Mouse (Mus musculus) heart, embryonic 13.5 days (tissue): Measurements from ENCODE around the gene Gm20767. TPM values are rescaled to one million over a fixed set of nuclear protein-coding genes. Genes with fewer than 3 reads are reported as not detected.
"Not testable (repeated sequence)": the region's sequence is repeated elsewhere in the genome, so short reads cannot be mapped to it uniquely, and the experiment has no call there.

Experiments
- ATAC-seq: fragments of 200-750 bp; cut with Nextera tagmentation; 2 replicates; pipeline ENCODE4 v1.8.0; 2017; ENCODE audit warnings: moderate TSS enrichment; ENCODE audit not compliant: insufficient number of reproducible peaks, low FRiP score, low TSS enrichment; ENCODE audit errors: extremely low read depth
- H3K27ac ChIP-seq: fragments of 300-500 bp; sonication (generic); replicated peaks from 2 replicates; pipeline ENCODE4 v1.5.1; 2015; ENCODE audit warnings: moderate library complexity, mild to moderate bottlenecking, inconsistent platforms
- H3K27me3 ChIP-seq: fragments of 300-500 bp; sonication (generic); replicated peaks from 2 replicates; pipeline ENCODE4 v1.6.1; 2015; ENCODE audit warnings: mild to moderate bottlenecking, inconsistent platforms
- H3K36me3 ChIP-seq: fragments of 300-500 bp; sonication (generic); 2 replicates; pipeline ENCODE4 v1.6.1; 2015; ENCODE audit warnings: mild to moderate bottlenecking, inconsistent platforms
- H3K4me1 ChIP-seq: fragments of 300-500 bp; sonication (generic); 2 replicates; pipeline ENCODE4 v1.6.1; 2015; ENCODE audit warnings: inconsistent platforms
- H3K4me2 ChIP-seq: fragments of 300-500 bp; sonication (generic); 2 replicates; pipeline ENCODE4 v1.6.1; 2015; ENCODE audit warnings: inconsistent platforms, mild to moderate bottlenecking, moderate library complexity
- H3K4me3 ChIP-seq: fragments of 300-500 bp; sonication (generic); 2 replicates; pipeline ENCODE4 v1.5.1; 2015; ENCODE audit warnings: moderate library complexity, mild to moderate bottlenecking, inconsistent platforms
- H3K9ac ChIP-seq: fragments of 300-500 bp; sonication (generic); 2 replicates; pipeline ENCODE4 v1.6.1; 2015; ENCODE audit warnings: inconsistent platforms, mild to moderate bottlenecking, moderate library complexity
- H3K9me3 ChIP-seq: fragments of 300-500 bp; sonication (generic); 2 replicates; pipeline ENCODE4 v1.6.1; 2016; ENCODE audit warnings: inconsistent platforms
- WGBS: fragments of 180-500 bp; shearing (Covaris S2); methylation state at CpG from one replicate; pipeline ENCODE4 v1.1.7; 2015; ENCODE audit warnings: mixed read lengths; 5-methylcytosine and 5-hydroxymethylcytosine counted together
- polyA plus RNA-seq: library from polyadenylated mRNA; unstranded; fragments of >200 nt; fragmentation: Nextera tagmentation; extraction: Ambion mirVana; gene quantifications from 2 replicates; pipeline ENCODE4 v1.2.1, GENCODE M21; 2015

Gene Gm20767
- not detected in 2 replicates for polyA plus RNA-seq

- WGBS, result 60% methylated on average over 1 of the region's 5 CpGs
- H3K36me3 ChIP-seq, H3K4me1 ChIP-seq, H3K9ac ChIP-seq, H3K4me2 ChIP-seq, ATAC-seq, H3K4me3 ChIP-seq, H3K9me3 ChIP-seq, H3K27ac ChIP-seq, H3K27me3 ChIP-seq: not testable (repeated sequence)
These were observed at the start of gene Gm20767 for GRCm38 (mm10) chr13:120139946-120140345. Gene Gm20767, plus strand, starts transcription at chr13:120140246.

GRCm38 (mm10) chr13:120092950-120093349 lies 47.1 kb upstream of the Gm20767 start:
- H3K4me1 ChIP-seq, H3K9ac ChIP-seq, H3K4me3 ChIP-seq, H3K36me3 ChIP-seq, H3K27me3 ChIP-seq, H3K9me3 ChIP-seq, ATAC-seq, H3K27ac ChIP-seq, H3K4me2 ChIP-seq: not testable (repeated sequence)
- WGBS, result no CpG with 5 or more reads among the region's 13 CpGs

- H3K9me3 ChIP-seq, ATAC-seq, H3K9ac ChIP-seq, H3K27me3 ChIP-seq, H3K27ac ChIP-seq, H3K4me1 ChIP-seq, H3K36me3 ChIP-seq: not testable (repeated sequence)
- Histone ChIP-seq H3K4me2 (peak overlapping the region; percentile 62), H3K4me3 (peak overlapping the region; percentile 45)
- under 1% methylated on average over 26 of the region's 38 CpGs for WGBS
These were observed 43.7 kb upstream of the Gm20767 start for GRCm38 (mm10) chr13:120096241-120096937.

GRCm38 (mm10) chr13:120096938-120097256 lies 43.1 kb upstream of the Gm20767 start:
- H3K4me3 ChIP-seq, result peak overlapping the region; percentile 31
- not testable (repeated sequence) for H3K27me3 ChIP-seq, H3K36me3 ChIP-seq, H3K9me3 ChIP-seq, H3K4me1 ChIP-seq, ATAC-seq, H3K27ac ChIP-seq, H3K9ac ChIP-seq
- H3K4me2 ChIP-seq, result peak overlapping the region; percentile 54
- 1% methylated on average over 8 of the region's 13 CpGs for WGBS

GRCm38 (mm10) chr13:120099327-120099726 lies 40.7 kb upstream of the Gm20767 start:
- not testable (repeated sequence) for H3K4me3 ChIP-seq, H3K9ac ChIP-seq, H3K9me3 ChIP-seq, H3K36me3 ChIP-seq, H3K27ac ChIP-seq, ATAC-seq, H3K4me1 ChIP-seq, H3K4me2 ChIP-seq, H3K27me3 ChIP-seq
- no CpG with 5 or more reads among the region's 5 CpGs for WGBS

- H3K9me3 ChIP-seq, H3K4me2 ChIP-seq, H3K27ac ChIP-seq, H3K4me3 ChIP-seq, H3K9ac ChIP-seq, H3K4me1 ChIP-seq, H3K27me3 ChIP-seq, H3K36me3 ChIP-seq, ATAC-seq: not testable (repeated sequence)
- no CpG with 5 or more reads among the region's 5 CpGs for WGBS
These were observed 33.5 kb upstream of the Gm20767 start for GRCm38 (mm10) chr13:120106504-120106903.

- H3K27ac ChIP-seq, H3K9me3 ChIP-seq, H3K36me3 ChIP-seq, H3K27me3 ChIP-seq, H3K4me1 ChIP-seq, H3K9ac ChIP-seq, ATAC-seq, H3K4me3 ChIP-seq, H3K4me2 ChIP-seq: not testable (repeated sequence)
- 65% methylated on average over 2 of the region's 2 CpGs for WGBS
These were observed 33.0 kb upstream of the Gm20767 start for GRCm38 (mm10) chr13:120107000-120107399.

- H3K36me3 ChIP-seq, H3K27ac ChIP-seq: not testable (repeated sequence)
- WGBS, result 65% methylated on average over 2 of the region's 3 CpGs
These were observed 2.3 kb downstream of the Gm20767 start for GRCm38 (mm10) chr13:120142348-120142747.

GRCm38 (mm10) chr13:120149660-120150407 lies 9.8 kb downstream of the Gm20767 start:
- not testable (repeated sequence) for H3K4me2 ChIP-seq, H3K9ac ChIP-seq
- WGBS, result 49% methylated on average over 3 of the region's 4 CpGs

More at GRCm38 (mm10) chr13:120142348-120142747, 2.3 kb downstream of the Gm20767 start:
- H3K4me1 ChIP-seq, H3K4me2 ChIP-seq, H3K4me3 ChIP-seq, H3K27me3 ChIP-seq, H3K9me3 ChIP-seq, H3K9ac ChIP-seq, ATAC-seq: not testable (repeated sequence)

GRCm38 (mm10) chr13:120150589-120150988 lies 10.5 kb downstream of the Gm20767 start:
- H3K9me3 ChIP-seq, H3K4me2 ChIP-seq, H3K36me3 ChIP-seq, H3K27ac ChIP-seq, H3K9ac ChIP-seq, H3K4me1 ChIP-seq, H3K4me3 ChIP-seq, ATAC-seq, H3K27me3 ChIP-seq: not testable (repeated sequence)
- WGBS, result 64% methylated on average over 3 of the region's 3 CpGs

More at GRCm38 (mm10) chr13:120149660-120150407, 9.8 kb downstream of the Gm20767 start:
- not testable (repeated sequence) for H3K36me3 ChIP-seq, H3K27me3 ChIP-seq, H3K27ac ChIP-seq, H3K4me3 ChIP-seq, H3K4me1 ChIP-seq, ATAC-seq, H3K9me3 ChIP-seq

GRCm38 (mm10) chr13:120168301-120168700 lies 28.3 kb downstream of the Gm20767 start:
- H3K4me1 ChIP-seq, H3K27me3 ChIP-seq, H3K36me3 ChIP-seq, H3K9me3 ChIP-seq, H3K9ac ChIP-seq, H3K27ac ChIP-seq, H3K4me3 ChIP-seq, H3K4me2 ChIP-seq, ATAC-seq: not testable (repeated sequence)
- WGBS, result 39% methylated on average over 5 of the region's 5 CpGs

GRCm38 (mm10) chr13:120172133-120172532 lies 32.1 kb downstream of the Gm20767 start, which contains the start of gene Gm21818:
Gene Gm21818, plus strand, starts transcription at chr13:120172433.
- H3K36me3 ChIP-seq, H3K27me3 ChIP-seq, H3K4me3 ChIP-seq, H3K9ac ChIP-seq, H3K4me2 ChIP-seq, H3K27ac ChIP-seq, H3K4me1 ChIP-seq, H3K9me3 ChIP-seq, ATAC-seq: not testable (repeated sequence)
- 63% methylated on average over 4 of the region's 4 CpGs for WGBS
